Mouse (Mus musculus): ENCODE measurements at regions not wholly inside any gene's neighbourhood (a gene's known extent, or its start where the extent isn't known, plus 50 kb on each side); places are given as distances from the start of the nearest gene placed in this dataset.

DNA sequence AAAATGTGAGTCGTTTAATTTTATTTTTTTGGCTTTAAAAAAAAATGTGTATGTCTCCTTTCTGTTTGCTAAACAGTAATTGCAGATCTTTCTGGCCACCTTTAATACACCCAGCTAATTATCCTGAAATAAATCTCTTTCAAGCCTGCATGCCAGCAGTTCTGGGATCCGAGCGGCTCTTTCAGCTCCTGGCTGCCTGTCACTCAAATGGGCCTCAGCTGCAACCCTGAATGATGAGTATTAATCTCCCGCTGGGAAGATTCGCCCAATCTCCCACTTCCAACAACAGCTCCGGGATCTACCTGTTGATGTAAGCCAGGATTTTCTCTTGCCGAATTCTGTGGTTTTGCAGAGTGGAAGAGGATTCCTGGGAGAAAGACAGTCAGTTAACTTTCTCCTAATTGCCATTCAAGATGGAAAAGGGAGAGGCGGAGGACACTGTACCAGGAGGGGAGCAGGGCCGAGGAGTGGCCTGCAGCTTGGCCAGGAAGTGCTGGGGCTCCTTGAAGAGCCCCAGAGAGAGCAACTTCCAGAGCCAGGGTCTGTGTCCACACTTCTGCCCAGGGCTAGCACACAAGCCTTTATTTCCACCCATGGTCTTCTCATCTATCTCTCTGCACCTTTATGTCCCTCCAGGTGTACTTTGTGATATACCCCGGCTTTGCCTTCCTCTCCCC is 272.2 kb downstream of the Bcl11a start:
- H3K27ac ChIP-seq (ENCODE audit: insufficient read depth, low read length) = no peak overlapping the region
- no peak overlapping the region for H3K4me3 ChIP-seq (ENCODE audit: insufficient read depth, low read length)
- TF ChIP-seq CTCF (IDR thresholded peaks at IDR 0.05; ENCODE audit: borderline replicate concordance, insufficient read depth, low read length) (no peak), POLR2A (IDR thresholded peaks at IDR 0.05; ENCODE audit: low read depth, low read length) (no peak)
- no peaks in the 10 kb centered on the region for H3K4me1 ChIP-seq (ENCODE audit: control insufficient read depth, insufficient read depth, low read length)

DNA sequence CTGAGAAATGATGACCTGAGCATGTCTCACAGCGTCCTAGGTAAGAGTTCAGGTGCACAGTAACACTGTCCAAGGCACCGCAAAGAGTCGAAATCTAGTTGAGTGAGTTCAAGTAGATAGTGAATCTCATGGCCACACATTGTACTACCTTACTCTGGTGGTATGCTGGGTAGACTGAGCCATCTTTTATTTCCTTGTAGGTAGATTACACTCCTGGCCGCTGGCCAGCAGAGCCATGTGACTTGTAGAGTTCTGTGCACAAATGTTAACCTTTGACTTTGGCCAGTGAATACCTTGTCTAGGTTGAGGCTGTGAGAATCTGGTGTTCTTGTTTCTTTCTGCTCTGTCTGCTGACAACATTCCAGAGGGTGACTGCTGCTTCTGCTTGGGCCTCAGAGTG is 273.0 kb downstream of the Bcl11a start:
- TF ChIP-seq POLR2A (IDR thresholded peaks at IDR 0.05; ENCODE audit: low read depth, low read length) (no peak), CTCF (IDR thresholded peaks at IDR 0.05; ENCODE audit: borderline replicate concordance, insufficient read depth, low read length) (no peak)
- no peaks in the 10 kb centered on the region for H3K4me1 ChIP-seq (ENCODE audit: control insufficient read depth, insufficient read depth, low read length)
- no peak overlapping the region for H3K27ac ChIP-seq (ENCODE audit: insufficient read depth, low read length)
- no peak overlapping the region for H3K4me3 ChIP-seq (ENCODE audit: insufficient read depth, low read length)

DNA sequence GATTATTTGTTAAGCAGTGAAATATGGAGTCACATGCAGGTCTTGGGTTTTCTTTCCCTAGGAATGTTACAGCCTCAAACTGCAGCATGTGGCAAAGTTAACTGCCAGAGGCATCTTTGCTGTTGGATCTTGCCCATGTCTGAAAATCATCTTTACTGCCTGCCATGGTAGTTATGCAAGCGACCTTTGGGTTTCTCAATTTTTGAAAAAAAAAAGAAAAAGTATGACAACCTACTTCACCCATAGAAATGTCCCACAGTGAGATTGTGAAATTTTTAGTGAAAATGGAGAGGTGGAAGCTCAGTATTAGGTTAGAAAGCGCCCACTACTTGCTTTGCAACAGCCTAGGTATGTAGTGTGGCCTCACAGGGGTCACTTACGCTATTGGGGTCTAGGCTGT is 274.2 kb downstream of the Bcl11a start:
- no peak overlapping the region for H3K4me3 ChIP-seq (ENCODE audit: insufficient read depth, low read length)
- H3K4me1 ChIP-seq (ENCODE audit: control insufficient read depth, insufficient read depth, low read length) = no peaks in the 10 kb centered on the region
- no peak overlapping the region for H3K27ac ChIP-seq (ENCODE audit: insufficient read depth, low read length)
- no peak for TF ChIP-seq CTCF (IDR thresholded peaks at IDR 0.05; ENCODE audit: borderline replicate concordance, insufficient read depth, low read length)
- no peak for TF ChIP-seq POLR2A (IDR thresholded peaks at IDR 0.05; ENCODE audit: low read depth, low read length)

DNA sequence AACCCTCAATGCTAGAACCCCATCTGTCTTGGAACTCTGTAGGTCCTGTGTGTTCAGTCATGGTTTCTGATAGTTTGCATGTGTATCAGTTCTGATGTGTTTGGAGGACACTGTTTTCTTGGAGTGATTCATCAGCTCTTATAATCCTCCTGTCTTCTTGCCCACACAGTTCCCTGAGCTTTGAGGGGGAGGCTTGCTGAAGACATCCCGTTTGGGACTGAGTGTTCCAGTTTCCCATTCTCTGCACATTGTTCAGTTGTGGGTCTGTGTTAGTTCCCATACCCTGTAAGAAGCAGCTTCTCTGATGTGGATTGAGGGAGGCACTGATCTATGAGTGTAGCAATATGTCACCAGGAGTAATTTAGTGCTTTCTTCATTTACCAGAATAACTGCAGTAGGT is 275.2 kb downstream of the Bcl11a start:
- Histone ChIP-seq H3K4me1 (ENCODE audit: control insufficient read depth, insufficient read depth, low read length) (no peaks in the 10 kb centered on the region), H3K27ac (ENCODE audit: insufficient read depth, low read length) (no peak overlapping the region), H3K4me3 (ENCODE audit: insufficient read depth, low read length) (no peak overlapping the region)
- TF ChIP-seq POLR2A (IDR thresholded peaks at IDR 0.05; ENCODE audit: low read depth, low read length) (no peak), CTCF (IDR thresholded peaks at IDR 0.05; ENCODE audit: borderline replicate concordance, insufficient read depth, low read length) (no peak)

DNA sequence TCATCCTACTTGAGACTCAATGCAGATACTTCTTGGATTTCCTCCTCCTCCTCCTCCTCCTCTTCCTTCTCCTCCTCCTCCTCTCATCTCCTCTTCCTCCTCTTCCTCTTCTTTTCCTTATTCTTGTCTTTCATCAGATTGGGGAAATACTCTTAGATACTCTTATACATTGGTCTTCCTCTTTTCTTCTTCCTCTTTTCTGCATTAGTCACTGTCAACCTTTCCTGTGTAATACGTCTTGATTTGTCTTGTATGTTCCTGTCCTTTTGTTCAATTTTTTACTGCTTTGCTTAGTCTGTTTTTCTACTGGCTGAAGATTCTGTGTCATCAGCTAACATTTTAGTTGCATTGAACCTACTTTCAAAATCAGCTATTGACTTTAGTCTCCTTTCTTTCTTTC is 279.5 kb downstream of the Bcl11a start:
- no peak overlapping the region for H3K27ac ChIP-seq (ENCODE audit: insufficient read depth, low read length)
- no peak overlapping the region for H3K4me3 ChIP-seq (ENCODE audit: insufficient read depth, low read length)
- TF ChIP-seq POLR2A (IDR thresholded peaks at IDR 0.05; ENCODE audit: low read depth, low read length) (no peak), CTCF (IDR thresholded peaks at IDR 0.05; ENCODE audit: borderline replicate concordance, insufficient read depth, low read length) (no peak)
- H3K4me1 ChIP-seq (ENCODE audit: control insufficient read depth, insufficient read depth, low read length) = no peaks in the 10 kb centered on the region

DNA sequence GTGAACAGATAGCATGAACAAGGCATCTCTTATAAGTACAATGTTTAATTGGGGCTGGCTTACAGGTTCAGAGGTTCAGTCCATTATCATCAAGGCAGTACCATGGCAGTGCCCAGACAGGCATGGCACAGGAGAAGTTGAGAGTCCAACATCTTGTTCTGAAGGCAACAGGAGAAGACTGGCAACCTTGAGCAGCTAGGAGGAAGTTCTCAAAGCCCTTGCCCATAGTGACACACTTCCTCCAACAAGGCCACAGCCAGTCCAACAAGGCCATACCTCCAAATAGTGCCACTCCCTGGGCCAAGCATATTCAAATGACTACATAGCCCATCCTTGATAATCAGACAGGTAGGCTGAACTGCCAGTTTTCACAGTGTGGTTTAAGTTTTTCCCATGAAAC is 281.2 kb downstream of the Bcl11a start:
- TF ChIP-seq POLR2A (IDR thresholded peaks at IDR 0.05; ENCODE audit: low read depth, low read length) (no peak), CTCF (IDR thresholded peaks at IDR 0.05; ENCODE audit: borderline replicate concordance, insufficient read depth, low read length) (no peak)
- H3K4me1 ChIP-seq (ENCODE audit: control insufficient read depth, insufficient read depth, low read length) = no peaks in the 10 kb centered on the region
- H3K4me3 ChIP-seq (ENCODE audit: insufficient read depth, low read length) = no peak overlapping the region
- no peak overlapping the region for H3K27ac ChIP-seq (ENCODE audit: insufficient read depth, low read length)

DNA sequence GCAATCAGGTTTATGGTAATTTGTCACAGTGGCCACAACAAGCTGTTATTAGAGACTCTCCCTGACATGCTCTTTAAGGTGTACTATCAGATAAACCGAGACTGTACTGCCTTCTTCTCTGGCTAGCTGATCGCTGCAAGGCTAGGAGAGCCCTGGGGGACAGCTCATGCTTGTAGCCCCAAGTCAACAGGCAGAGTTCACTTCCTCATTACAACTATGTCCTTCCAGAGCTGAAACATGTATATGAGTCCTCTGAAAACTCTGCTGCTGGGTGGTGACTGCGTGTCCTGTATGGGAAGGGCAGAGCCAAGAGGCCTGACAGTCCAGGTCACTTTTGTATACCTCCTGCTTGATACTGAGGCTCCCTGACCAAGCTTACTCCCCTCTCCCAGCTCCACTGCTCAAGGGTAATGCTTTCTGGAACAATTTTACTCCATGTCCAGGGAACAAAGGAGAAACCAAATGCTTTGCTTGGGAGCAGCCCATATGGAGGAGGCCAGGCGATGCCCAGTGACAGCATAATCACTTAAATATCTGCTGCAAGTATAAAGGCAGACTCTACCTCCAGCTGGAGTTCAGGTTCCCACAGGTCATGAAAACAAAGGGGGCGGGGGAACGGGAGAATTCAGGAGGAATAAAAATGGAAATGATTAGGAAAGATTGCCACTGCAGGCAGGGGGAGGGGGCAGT is 284.3 kb downstream of the Bcl11a start:
- Histone ChIP-seq H3K27ac (ENCODE audit: insufficient read depth, low read length) (no peak overlapping the region), H3K4me3 (ENCODE audit: insufficient read depth, low read length) (no peak overlapping the region), H3K4me1 (ENCODE audit: control insufficient read depth, insufficient read depth, low read length) (no peaks in the 10 kb centered on the region)
- TF ChIP-seq POLR2A (IDR thresholded peaks at IDR 0.05; ENCODE audit: low read depth, low read length) (no peak), CTCF (IDR thresholded peaks at IDR 0.05; ENCODE audit: borderline replicate concordance, insufficient read depth, low read length) (no peak)

DNA sequence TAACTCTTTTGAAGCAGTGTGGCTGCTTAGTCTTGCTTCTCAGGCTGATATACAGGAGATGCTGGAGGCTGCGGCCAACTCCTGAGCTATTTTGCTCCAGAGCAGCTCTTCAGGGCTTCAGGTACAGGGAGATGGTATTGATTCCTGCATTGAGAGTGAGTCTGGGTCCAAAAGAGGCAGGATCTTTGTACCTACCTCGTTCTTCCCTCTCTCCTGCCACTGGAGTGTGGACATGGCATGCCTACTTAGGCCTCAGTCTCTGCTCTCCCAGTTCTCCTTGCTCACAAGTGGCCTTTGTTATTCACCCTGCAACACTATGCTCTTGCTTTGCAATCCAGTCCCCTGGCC is 284.8 kb downstream of the Bcl11a start:
- no peaks in the 10 kb centered on the region for H3K4me1 ChIP-seq (ENCODE audit: control insufficient read depth, insufficient read depth, low read length)
- TF ChIP-seq CTCF (IDR thresholded peaks at IDR 0.05; ENCODE audit: borderline replicate concordance, insufficient read depth, low read length) = no peak
- TF ChIP-seq POLR2A (IDR thresholded peaks at IDR 0.05; ENCODE audit: low read depth, low read length) = no peak
- no peak overlapping the region for H3K27ac ChIP-seq (ENCODE audit: insufficient read depth, low read length)
- H3K4me3 ChIP-seq (ENCODE audit: insufficient read depth, low read length) = no peak overlapping the region

DNA sequence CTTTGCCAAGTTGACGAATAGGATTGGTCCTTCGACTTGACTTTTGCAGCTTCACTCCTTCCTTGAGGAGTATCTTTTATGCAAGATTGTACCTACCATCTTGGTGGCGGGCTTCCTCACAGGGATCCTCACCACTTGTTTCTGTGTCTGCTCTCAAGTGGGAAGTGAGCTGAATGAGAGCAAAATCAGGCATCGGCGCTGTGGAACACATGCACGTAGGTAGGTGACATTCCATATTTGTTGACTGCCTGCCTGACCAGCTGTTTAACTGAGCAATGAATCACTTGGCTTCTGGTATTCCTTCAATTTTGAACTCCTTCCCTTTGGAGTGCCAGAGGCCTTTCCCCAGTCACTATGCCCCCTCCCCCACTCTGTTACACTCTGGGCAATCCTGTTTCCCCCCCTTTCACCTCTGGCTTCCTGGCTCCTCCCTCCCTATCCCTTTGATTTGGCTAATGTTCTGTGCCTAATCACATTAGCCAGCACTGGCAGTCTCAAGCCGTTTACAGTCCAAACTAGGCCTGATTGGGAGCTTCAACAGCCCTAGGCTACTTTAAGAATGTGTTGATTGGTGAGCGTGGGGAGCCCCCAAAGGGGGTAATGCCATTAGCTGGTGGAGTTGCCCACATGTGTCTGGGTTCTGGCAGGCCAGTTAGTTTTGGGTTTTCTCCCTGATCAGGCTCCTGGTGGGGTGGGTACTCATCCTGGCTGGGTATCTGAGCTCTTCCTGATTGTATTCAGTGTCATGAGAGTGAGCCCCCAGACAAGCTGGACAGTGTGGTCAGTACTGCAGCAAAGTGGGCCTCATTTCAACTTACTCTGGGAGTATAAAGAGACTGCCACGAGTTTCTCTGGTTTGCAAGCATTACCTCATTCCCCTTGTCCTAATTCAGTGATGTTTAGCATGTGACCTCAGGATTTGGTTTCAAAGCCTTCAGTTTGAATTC is 285.8 kb downstream of the Bcl11a start:
- no peak overlapping the region for H3K4me3 ChIP-seq (ENCODE audit: insufficient read depth, low read length)
- no peaks in the 10 kb centered on the region for H3K4me1 ChIP-seq (ENCODE audit: control insufficient read depth, insufficient read depth, low read length)
- no peak overlapping the region for H3K27ac ChIP-seq (ENCODE audit: insufficient read depth, low read length)
- TF ChIP-seq POLR2A (IDR thresholded peaks at IDR 0.05; ENCODE audit: low read depth, low read length) = no peak
- no peak for TF ChIP-seq CTCF (IDR thresholded peaks at IDR 0.05; ENCODE audit: borderline replicate concordance, insufficient read depth, low read length)

All from embryonic fibroblast, embryonic 13.5 days (primary cell).